Mouse (Mus musculus) kidney, postnatal 4 days (tissue): ENCODE measurements at regions not wholly inside any gene's neighbourhood (a gene's known extent, or its start where the extent isn't known, plus 50 kb on each side); places are given as distances from the start of the nearest gene placed in this dataset.

Experiments used
- DNase-seq, 2 experiments: peaks; one replicate each; pipeline ENCODE4 v3.0.0; 2021; ENCODE audit warnings: mixed read lengths in 2 of 2

DNA sequence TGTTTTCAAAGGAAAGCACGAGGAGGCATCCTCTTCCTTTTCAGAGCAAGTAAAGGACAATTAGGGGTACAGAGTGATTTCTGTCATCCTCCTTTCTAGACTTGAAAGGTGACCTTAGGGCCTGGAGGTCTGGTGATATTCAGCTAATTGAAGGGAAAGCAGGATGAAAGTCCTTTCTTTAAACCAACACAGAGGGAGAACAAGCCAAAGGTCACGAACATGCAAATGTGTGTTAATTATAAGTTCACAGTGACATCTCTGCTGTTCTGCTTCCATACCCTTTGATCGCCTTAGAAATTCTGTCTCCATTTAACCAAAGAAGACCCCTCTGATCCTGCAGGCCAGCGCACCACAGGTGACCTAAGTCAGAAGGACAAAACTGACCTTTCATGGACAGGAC is 2126.3 kb upstream of the Lrrc6 start:
- DNase-seq = no peak

DNA sequence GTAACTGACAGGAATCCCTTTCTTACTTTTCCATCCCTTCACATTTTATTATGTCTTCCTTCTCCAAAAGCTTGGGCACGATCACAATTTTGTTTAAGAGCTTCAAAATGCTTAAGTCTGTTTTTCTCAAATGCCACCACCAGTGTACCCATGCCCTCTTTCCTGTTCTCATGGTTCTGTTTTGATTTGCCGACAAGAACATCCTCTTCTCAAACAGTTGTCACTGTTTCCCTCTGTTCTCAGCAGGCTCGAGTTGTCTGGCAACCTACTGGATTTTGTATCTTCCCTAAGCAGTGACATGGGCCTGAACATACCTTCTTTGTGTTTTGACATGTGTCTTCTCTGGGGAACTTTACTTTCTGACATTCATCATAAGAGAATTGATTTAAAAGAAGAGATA is 2124.1 kb upstream of the Lrrc6 start:
- DNase-seq = no peak

DNA sequence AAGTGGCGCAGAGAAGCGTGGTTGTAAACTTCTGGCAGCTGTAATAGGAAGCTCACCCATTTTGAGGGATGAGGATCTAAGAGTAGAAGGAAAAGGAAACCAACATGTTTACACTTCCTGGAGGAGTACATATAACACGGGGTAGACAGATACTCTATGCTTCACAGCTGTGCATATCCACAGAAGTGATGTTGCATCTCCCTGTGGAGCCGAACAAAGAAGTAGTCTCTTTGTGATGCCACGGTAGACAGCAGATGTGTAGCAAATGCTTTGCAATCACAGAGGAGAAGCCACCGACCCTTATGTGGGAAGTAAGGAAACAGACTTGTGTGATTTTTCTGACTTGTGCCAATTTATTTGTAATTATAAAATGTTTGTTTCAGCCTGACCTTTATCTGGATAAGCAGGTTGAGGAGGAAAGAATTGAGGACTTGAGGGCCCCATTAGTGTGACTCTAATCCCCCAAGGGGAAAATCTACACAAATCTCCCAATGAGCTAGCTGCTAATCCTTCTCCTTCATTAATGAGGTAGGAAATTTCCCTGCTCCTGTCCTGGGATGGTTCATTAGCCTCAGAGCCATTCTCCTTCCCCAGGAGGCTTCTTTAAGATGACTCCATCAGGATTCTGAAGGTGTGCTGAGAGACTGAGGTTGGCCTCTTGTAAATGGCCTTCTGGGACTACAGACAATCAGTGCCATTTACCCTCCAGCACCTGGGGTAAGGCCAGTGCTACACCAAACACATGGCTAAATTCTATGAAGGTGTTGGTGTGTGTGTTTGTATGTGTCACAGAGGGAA is 2119.9 kb upstream of the Lrrc6 start:
- no peak for DNase-seq

DNA sequence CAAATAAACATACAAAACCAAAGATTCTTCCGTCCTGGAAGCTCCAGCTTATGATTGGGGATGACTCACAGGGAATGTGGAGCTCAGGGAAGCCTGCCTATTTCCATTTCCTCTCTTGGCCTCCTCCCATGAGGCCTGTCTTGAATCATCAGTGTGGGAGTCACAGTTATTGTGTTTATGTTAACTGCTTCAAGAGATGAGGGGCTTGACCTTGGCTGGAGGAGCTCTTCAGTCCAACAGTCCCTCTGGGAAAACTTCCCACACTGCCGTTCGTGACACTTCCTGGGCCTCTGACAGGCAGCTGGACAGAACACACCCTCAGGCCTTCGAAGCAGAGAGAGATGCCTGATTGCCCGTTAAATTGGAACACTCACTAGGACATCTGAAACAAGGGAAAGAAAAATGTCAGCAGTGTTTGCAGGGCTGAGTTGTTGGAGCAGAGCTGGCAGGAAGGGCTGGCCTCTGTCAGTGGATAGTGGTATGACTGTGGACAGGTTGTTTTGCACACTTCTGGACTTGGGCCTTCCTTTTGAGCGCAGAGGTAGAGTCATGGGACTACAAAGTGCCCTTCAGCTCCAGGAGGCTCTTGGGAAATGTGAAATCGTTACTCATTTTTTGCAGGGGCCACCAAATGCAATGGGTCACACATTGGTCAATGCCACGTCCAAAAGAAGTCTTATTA is 2105.5 kb upstream of the Lrrc6 start:
- DNase-seq = peak; percentile 60 to 72

DNA sequence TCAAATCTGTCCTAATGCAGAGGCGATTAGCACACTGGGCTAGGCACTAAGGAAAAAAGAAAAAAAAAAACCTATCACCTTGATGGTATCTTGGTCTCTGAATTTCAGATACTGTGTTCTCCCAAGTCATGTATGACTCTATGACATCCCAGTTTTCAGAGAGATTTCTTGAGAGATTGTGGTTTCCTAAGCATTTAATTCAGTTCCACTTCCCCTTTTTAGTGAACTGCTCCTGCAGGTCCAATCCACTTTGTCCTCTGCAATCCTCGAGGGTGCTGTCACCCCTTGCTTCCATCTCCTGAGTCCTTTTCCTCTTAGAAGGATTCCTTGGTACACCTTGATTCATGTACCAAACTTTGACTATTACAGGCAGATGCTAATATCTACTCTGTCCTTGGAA is 2104.8 kb upstream of the Lrrc6 start:
- no peak for DNase-seq

- DNase-seq = no peak
Measured at GRCm38 (mm10) chr15:68582177-68582576, 2081.5 kb upstream of the Lrrc6 start.

DNA sequence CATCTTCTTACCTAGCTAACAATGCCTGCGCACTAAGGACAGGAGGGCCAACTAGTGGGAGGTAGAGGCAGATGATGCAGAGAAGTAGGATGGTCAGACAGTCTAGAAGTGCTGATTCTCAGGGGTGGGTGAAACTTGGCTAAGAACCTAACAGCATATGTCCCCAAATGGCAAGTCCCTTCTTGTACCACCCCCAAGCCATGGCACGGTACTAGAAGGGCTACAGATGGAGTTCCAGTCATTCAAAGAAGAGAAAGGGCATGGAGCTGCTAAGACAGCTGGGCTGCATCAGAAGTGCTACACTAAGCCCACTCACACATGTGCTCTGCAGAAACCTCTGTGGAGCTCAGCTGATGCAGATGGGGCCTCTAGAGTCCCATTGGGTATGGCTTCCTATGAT is 2078.8 kb upstream of the Lrrc6 start:
- DNase-seq = no peak

GRCm38 (mm10) chr15:68560654-68561053 is 2059.9 kb upstream of the Lrrc6 start:
- no peak for DNase-seq

- DNase-seq = no peak
Measured at GRCm38 (mm10) chr15:68556133-68556532, 2055.4 kb upstream of the Lrrc6 start.

DNA sequence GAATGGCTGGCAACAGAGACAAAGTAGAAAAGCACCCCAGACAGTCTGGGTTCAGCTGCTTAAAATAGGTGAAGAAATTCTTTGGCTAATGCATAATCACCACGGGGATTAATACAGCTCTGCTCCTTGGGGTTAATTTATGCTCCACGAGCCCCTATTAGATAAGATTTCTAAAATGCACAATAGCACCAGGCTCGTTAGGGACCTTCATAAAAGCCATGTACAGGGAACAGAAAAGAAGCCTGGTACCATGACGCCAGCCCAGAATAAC is 2035.3 kb upstream of the Lrrc6 start:
- no peak for DNase-seq

DNA sequence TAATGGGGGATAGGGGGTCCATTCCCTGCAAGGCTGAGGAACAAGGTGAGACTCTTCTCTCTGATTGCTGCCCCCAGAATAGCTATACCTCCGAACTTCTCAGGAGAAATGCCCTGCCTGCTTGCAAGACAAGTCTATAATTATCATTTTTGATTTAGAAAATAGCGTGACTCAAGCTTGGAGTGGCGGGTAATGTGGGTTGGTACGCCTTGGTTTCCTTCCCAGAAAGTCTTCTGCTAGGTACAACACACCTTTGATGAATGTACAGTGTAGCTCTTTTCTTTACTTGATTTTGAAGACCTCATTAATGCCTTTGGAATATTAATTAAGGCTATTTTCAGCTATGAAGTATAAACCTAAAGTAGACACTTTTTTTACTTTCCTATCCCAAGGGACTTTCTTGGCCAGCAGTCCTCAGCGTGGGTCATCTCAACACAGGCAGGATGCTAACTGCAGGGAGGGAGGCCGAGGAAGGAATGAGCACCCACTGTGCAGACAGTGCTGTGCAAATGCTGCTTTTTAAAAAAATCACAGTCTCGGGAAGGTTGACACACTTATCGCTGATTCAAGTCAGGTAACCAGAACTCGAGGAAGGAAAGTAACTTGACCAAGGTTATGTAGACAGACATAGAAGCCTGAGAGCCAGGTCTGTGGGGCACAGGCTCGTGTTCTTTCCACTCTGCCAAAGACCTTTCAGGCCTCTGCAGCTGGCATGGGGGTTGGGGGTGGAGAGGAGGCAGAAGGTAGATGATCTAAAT is 2034.8 kb upstream of the Lrrc6 start:
- no peak for DNase-seq

DNA sequence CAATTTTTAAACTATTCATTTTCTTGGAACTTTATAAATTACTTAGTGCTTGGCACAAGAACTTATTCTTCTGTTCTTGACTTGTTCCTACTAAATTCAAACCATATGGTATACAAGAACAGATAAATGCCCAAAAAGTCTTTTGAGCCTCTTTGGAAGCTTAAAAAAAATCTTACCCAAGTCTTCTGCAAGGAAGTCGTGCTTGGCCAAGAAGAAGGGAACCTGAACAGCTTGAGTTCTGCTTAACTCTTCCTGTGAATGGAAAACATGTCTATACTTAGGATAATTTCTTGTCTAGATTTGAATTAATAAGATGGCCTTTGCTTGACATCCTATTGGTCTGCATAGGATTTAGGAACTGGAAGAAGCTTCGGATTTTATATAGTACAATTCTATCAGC is 2020.0 kb upstream of the Lrrc6 start:
- no peak for DNase-seq

- no peak for DNase-seq
Measured at GRCm38 (mm10) chr15:68512431-68512830, 2011.7 kb upstream of the Lrrc6 start.

DNA sequence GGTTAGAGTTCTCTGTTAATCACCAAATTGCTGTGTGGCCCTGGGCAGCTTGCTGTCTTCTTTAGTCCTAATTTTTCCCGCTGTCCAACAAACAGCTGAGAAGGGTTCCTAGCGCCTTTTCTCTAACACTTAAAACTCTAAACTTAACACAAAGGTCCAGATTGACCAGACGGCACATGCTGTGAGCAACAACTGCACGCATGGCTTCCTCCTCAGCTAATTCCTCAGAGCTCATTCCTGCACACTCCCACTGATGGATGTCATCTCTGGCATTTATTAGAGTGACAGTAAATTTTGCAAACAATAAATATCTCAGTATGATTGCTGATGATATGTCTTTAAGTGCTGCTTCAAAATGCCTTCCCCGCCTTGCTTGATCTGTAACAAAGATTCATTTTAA is 2007.5 kb upstream of the Lrrc6 start:
- peak in 1 of 2 experiments; percentile 8 for DNase-seq

GRCm38 (mm10) chr15:68506093-68506492 is 2005.4 kb upstream of the Lrrc6 start:
- no peak for DNase-seq

DNA sequence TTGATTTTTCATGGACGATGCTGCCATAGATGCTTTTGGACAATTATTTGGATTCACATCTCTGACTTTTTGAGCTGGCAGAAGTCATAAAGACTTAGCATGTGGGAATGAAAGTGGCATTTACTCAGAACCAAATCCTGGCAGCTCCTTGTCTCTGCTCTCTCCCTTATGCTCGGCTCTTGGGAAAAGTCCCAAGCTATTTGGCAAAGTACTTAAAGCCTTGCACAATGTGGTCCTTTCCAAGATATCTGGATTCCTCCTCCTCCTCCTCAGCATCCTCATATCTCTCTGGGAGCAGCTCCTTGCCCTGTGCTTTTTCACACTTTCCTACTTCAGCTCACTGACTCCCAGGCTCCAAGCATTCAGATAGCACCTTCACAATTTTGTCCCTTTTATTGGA is 1995.7 kb upstream of the Lrrc6 start:
- no peak for DNase-seq

DNA sequence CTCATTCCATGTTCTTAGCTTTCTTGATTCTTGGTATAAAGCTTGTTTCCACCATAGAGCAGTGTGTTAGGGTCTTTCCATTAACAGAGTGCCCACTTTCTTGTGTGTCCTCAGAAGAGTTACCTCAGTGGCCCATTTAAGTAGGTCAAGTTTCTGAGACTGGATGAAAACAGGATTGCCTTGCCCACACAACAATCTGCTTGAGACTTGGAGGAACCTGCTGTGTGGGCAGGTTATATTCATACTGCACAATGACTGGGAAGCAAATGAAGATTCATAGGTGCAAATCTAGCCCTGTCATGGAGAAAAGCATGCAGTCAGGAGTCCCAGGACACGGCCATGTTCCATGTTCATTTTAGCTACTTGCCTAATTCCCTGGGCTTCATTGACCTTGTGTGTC is 1984.1 kb upstream of the Lrrc6 start:
- no peak for DNase-seq

DNA sequence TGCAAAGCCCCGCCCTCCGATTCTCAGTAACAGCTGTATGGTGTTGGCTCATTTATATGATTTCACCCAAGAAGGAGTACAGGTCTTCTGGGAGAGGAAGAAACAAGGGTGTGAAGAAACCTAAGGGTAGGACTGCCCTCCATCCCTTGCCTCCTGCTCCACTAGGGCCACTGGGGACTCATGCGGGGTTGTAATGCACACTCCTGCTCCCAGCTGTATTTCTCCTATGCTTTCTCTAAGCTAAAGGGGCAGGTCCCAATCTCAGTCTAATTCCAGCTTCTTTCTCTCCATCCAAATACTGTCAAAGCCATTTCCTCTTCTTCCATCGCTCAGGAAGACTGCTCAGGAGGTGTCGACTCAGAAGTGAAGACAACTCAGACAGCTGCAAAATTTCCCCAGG is 1977.0 kb upstream of the Lrrc6 start:
- DNase-seq = no peak

DNA sequence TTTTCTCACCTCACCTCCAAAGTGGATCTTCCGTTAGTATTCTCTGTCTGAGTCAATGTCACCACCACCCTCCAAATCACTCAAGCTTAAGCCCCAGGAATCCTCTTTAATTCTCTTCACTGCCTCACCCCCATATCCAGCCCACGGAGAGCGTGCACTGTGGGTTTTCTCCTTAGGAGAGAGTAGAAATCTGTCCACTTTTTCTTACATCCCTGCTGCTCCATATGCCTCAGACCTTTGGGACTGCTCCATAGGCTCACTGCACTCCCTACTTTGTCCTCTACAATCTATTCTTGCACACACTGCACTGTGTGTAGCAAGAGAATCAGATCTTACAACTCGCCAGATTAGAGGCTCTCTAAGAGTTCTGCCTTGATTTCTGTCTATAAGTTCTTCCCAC is 1971.2 kb upstream of the Lrrc6 start:
- no peak for DNase-seq

DNA sequence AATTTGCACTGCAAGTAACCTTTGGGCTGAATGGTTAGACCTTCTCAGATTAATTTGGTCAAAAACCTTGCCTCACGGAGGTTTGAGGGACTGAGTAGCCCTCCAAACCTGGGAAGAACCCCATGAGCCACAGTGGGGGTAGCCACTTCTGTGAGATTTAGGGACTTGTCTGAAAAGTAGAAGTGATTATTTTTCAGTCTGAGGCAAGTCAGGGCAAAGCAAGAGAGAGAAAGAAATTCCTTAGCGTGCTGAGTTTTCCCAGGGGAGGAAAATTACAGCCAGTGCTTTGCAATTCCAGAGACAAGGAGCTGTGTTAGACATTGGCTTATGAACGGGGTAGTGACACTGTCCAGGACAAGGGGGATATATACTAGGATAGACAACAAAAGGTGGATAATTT is 1962.1 kb upstream of the Lrrc6 start:
- no peak for DNase-seq

DNA sequence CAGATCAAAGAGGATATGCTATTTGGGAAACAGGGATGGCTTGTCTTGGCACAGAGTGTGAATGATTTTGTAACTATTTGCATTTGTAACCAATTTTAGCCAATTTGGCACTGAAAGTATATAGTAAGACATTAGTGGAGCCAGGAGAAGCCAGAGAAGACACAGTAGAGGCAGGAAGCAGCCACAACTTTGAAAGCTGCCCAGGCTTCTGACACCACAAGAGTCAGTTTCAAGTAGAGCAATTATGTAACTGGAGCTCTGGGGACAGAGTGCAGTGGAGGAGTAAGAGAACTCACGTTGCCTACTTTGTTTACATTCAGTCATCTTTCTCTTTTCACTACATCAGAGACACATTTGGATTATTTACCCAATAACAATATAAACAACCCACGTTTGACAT is 1956.5 kb upstream of the Lrrc6 start:
- DNase-seq = no peak

DNA sequence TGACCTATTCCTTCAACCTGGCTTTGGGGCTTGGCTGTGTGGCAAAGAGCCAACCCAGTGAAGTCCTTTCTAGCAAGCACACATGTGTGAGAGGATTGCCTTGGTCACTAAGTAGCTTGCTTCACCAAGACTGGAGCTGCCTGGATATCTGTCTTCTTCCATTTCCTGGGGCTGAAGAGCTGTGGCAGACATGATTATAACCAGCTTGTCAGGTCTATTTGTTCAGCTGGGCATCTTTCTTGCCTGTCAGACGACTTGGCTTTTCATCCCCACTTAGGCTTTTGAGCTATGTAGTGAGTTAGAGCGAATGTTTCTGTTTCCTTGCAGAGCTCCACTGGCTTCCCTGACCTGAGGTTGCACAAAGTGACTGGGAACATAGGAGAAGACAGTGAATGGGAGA is 1951.3 kb upstream of the Lrrc6 start:
- no peak for DNase-seq

- DNase-seq = peak in 1 of 2 experiments; percentile 2
Measured at GRCm38 (mm10) chr15:68445341-68445740, 1944.6 kb upstream of the Lrrc6 start.

DNA sequence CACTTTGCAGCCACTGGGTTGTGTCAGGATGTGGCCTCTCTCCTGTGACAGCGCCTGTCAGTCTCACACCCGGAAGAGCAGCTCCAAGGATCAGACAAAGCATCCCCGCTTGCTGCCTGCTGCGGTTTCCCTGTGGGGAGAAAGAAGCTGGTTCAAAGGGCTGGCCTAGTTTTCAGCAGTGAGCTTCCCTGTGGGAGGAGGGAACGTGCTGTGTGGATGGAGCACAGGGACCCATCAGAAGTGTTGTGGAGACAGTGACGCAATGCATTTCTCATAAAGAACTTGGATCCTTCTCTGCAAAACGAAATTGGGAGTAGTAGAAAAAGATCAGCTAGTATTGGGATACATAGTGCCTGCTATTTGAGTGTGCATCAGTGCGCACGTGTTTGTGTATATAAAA is 1939.9 kb upstream of the Lrrc6 start:
- DNase-seq = no peak
